Mouse (Mus musculus) kidney, adult 2 months (tissue): ENCODE data around the gene Spns1.
A peak's percentile ranks its signal among the peaks of the same experiment; 100 is the strongest.

ENCODE experiments used
- CTCF ChIP-seq: fragments of 200-500 bp; conservative IDR thresholded peaks from 2 replicates; pipeline ENCODE4 v1.5.1; 2011; ENCODE audit warnings: low read depth, mild to moderate bottlenecking, control low read depth, low read length, moderate library complexity, mixed read lengths; ENCODE audit not compliant: insufficient read depth, insufficient read length
- POLR2A ChIP-seq: fragments of 200-500 bp; IDR thresholded peaks from one replicate; pipeline ENCODE4 v1.6.1; 2011; ENCODE audit warnings: low read depth, low read length, control low read depth

DNA sequence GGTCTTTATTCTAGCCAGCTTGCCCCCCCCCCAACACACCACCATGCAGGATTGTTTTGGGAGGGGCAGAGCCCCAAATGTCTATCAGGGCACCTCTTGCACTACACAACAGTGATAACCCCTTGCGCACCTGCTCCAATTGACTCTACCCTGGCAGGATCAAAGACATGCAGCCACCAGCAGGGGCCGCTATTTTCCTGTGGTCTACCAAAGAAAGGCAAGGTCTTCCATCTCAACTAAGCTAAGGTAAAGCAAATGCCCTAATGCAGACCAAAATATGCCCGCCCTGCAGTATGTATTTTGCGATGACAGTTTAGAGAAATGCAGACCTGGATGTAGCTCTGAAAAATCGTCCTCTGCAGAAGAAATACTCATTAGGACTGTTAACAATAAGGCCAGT is 22.3 kb upstream of the Spns1 start:
- no peak for TF ChIP-seq POLR2A
- TF ChIP-seq CTCF, result peak; percentile 85
